Mouse (Mus musculus): Measurements from ENCODE around the gene Slc52a3. TPM values are rescaled to one million over a fixed set of nuclear protein-coding genes. Genes with fewer than 3 reads are reported as not detected.

Gene Slc52a3
- polyA plus RNA-seq, 1 experiment from 2014 or later: 2.8 TPM

DNA sequence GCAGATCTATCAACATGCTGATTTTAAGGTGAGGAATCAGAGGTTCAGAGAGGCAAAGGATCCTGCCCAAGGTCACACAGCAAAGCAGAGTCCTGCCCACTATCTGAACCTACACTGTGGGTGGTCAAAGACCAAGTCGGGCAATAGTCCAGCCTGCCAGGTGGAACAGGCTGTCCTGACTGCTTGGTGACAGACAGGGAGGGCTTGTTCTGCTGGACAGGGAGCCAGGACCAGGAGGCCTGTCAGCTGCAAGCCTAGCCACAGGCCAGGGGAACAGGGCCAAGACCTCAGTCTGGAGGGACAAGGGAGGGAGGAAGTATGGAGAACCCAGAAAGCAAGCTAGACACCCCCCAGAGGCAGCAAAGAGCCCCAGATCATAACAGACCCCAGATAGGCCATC is 59.1 kb downstream of the Slc52a3 start:
- H3K9ac ChIP-seq (ENCODE audit: low read depth, low read length): no peak overlapping the region
- H3K4me2 ChIP-seq (ENCODE audit: low read depth, low read length): no peak overlapping the region
- 29% methylated on average over 1 of the region's 1 CpGs for WGBS
- no peak for DNase-seq (ENCODE audit: low spot score)
- no peaks in the 10 kb centered on the region for H3K36me3 ChIP-seq (ENCODE audit: control insufficient read depth, insufficient read depth, low read length)
- H3K9me3 ChIP-seq (ENCODE audit: control insufficient read depth, low read length): no peaks in the 10 kb centered on the region
- H3K27ac ChIP-seq (replicated peaks; ENCODE audit: low read depth, low read length): no peak overlapping the region
- no peaks in the 10 kb centered on the region for H3K4me1 ChIP-seq (ENCODE audit: control insufficient read depth, insufficient read depth, low read length)
- no peak for ATAC-seq (ENCODE audit: low read depth)
- H3K4me3 ChIP-seq (ENCODE audit: low read depth, low read length): no peak overlapping the region
- H3K27me3 ChIP-seq (replicated peaks; ENCODE audit: control insufficient read depth, insufficient read depth, low read length): peaks cover 18% of the 10 kb centered on the region

DNA sequence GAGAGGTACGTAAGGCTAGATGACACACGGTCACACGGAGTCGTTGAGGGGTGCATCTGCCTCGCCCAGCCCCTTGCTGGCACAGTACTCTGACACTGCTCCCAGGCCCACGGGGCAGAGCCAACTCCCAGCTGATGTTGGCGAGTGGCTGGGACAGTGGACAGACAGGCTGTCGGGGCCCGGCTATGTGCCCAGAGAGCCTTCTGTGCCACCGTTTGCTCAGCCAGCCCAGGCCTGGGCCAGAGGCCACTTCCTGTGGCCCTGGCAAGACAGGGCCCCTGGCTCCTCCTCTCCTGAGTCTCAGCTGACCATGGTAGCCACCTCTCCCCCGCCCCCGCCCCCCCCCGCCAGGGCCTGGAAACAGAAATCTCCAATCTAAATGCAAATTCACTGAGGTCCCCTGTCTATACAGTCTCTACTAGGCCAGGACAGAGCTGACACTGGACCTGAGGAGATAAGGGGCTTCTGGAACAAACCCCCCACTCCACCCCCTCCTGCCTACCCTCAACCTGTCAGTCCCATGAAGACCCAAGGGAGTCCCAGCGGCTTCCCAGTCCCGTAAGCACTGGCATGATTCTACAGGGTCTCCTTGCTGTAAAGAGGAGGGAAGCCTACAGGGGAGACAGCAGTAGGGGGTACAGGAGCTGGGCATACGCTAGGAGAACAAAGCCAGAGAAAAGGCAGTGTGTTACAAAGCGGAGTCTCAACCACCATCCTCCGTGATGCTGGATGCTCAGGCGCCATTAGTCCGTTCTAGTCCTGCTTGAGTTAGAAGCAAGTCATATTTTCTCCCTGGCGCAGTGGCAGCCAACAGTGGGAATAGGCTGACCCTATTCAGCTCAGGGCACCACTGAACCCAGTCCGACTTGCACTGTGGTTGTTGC is 60.3 kb downstream of the Slc52a3 start:
- 56% methylated on average over 20 of the region's 22 CpGs for whole genome bisulfite sequencing
- Histone ChIP-seq H3K27ac (replicated peaks; ENCODE audit: low read depth, low read length) (no peak overlapping the region), H3K4me2 (ENCODE audit: low read depth, low read length) (no peak overlapping the region), H3K36me3 (ENCODE audit: control insufficient read depth, insufficient read depth, low read length) (no peaks in the 10 kb centered on the region), H3K9ac (ENCODE audit: low read depth, low read length) (no peak overlapping the region), H3K4me1 (ENCODE audit: control insufficient read depth, insufficient read depth, low read length) (no peaks in the 10 kb centered on the region), H3K27me3 (replicated peaks; ENCODE audit: control insufficient read depth, insufficient read depth, low read length) (peaks cover 10% of the 10 kb centered on the region), H3K4me3 (ENCODE audit: low read depth, low read length) (no peak overlapping the region), H3K9me3 (ENCODE audit: control insufficient read depth, low read length) (no peaks in the 10 kb centered on the region)
- ATAC-seq (ENCODE audit: low read depth): no peak
- DNase-seq (ENCODE audit: low spot score): no peak

DNA sequence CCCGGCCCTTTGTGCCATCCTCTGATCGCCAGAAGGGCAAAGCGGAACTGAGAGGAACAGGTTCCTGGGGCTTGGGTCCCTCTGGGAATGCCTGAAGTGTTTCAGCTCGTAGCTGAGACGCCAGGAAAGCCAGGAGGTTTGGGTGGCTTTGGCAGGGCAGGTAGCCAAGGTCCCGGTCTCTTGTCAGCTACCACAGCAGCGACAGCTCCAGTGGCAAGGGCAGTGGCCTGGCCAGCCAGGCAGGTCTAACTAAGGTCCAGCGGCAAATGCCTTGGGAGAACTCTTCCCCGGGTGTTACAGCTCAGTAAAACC is 60.9 kb downstream of the Slc52a3 start:
- Histone ChIP-seq H3K9ac (ENCODE audit: low read depth, low read length) (no peak overlapping the region), H3K4me2 (ENCODE audit: low read depth, low read length) (no peak overlapping the region), H3K27me3 (replicated peaks; ENCODE audit: control insufficient read depth, insufficient read depth, low read length) (peaks cover 6% of the 10 kb centered on the region), H3K27ac (replicated peaks; ENCODE audit: low read depth, low read length) (no peak overlapping the region), H3K9me3 (ENCODE audit: control insufficient read depth, low read length) (no peaks in the 10 kb centered on the region), H3K36me3 (ENCODE audit: control insufficient read depth, insufficient read depth, low read length) (no peaks in the 10 kb centered on the region), H3K4me3 (ENCODE audit: low read depth, low read length) (no peak overlapping the region), H3K4me1 (ENCODE audit: control insufficient read depth, insufficient read depth, low read length) (no peaks in the 10 kb centered on the region)
- DNase-seq (ENCODE audit: low spot score) (no peak), ATAC-seq (ENCODE audit: low read depth) (no peak)
- 65% methylated on average over 9 of the region's 9 CpGs for WGBS

MicroRNAs within 50 kb of the gene (microRNA counts, 519-probe panel; counts per million panel counts)
- microRNA mmu-miR-1953: 19.3 counts per million

Small RNA genes within 50 kb of the gene (microRNA-seq; reads per million reads assigned to microRNA genes)
- gene Mir1953 (ENCODE audit: borderline number of aligned reads): 0.50 reads per million

Other genes with a start within 250 kb of the Slc52a3 start
- 0.50 and 0.89 TPM in 2 replicates for gene Rspo4, start 153.6 kb upstream of the Slc52a3 start, polyA plus RNA-seq (2014; fragmentation: Nextera tagmentation; extraction: Ambion mirVana)
- gene Angpt4, start 85.3 kb upstream of the Slc52a3 start, polyA plus RNA-seq (2014; fragmentation: Nextera tagmentation; extraction: Ambion mirVana): 0.64 and 1.1 TPM in 2 replicates
- gene Fam110a, start 16.3 kb upstream of the Slc52a3 start, polyA plus RNA-seq (2014; fragmentation: Nextera tagmentation; extraction: Ambion mirVana): 18.8 and 21.2 TPM in 2 replicates
- gene Scrt2, start 85.0 kb downstream of the Slc52a3 start, polyA plus RNA-seq (2014; fragmentation: Nextera tagmentation; extraction: Ambion mirVana): 0.29 TPM in 2 replicates
- gene Srxn1, start 109.0 kb downstream of the Slc52a3 start, polyA plus RNA-seq (2014; fragmentation: Nextera tagmentation; extraction: Ambion mirVana): 12.0 and 13.6 TPM in 2 replicates
- 10.6 TPM in 2 replicates for gene Tcf15, start 147.1 kb downstream of the Slc52a3 start, polyA plus RNA-seq (2014; fragmentation: Nextera tagmentation; extraction: Ambion mirVana)
- 84.5 and 86.4 TPM in 2 replicates for gene Csnk2a1, start 230.3 kb downstream of the Slc52a3 start, polyA plus RNA-seq (2014; fragmentation: Nextera tagmentation; extraction: Ambion mirVana)

Data from embryonic facial prominence, embryonic 14.5 days (tissue).